Mouse (Mus musculus) skeletal muscle tissue, adult 2 months (tissue): ENCODE data around the gene Selenok.

Experiments used
- DNase-seq: peaks from one replicate; pipeline ENCODE4 v3.0.0-alpha.2; 2012; ENCODE audit warnings: low read depth, low spot score

Selenok gene

GRCm38 (mm10) chr14:29968075-29968821, at the start of gene Selenok:
TSS of gene Selenok (plus strand) at chr14:29968308.
- DNase-seq, result peak; percentile 99

DNA sequence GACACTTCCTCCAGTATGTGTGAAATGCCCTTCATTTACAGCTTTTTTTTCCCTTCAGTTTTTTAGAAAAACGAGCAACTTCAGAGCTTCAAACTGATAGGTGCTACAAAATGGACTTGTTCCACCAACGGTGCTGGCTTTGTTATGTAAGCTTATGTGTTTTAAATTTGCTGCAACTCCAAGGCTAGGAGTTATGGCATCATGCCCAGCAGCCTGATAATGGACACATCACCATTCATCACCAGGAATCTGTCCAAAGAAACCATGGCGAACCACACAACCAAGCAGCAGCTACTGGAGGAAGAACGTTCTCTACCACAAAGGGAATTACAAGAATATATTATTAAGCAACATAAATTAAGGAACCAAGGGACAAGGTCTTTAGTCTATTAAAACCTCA, 39.1 kb upstream of the Selenok start:
- DNase-seq, result no peak

DNA sequence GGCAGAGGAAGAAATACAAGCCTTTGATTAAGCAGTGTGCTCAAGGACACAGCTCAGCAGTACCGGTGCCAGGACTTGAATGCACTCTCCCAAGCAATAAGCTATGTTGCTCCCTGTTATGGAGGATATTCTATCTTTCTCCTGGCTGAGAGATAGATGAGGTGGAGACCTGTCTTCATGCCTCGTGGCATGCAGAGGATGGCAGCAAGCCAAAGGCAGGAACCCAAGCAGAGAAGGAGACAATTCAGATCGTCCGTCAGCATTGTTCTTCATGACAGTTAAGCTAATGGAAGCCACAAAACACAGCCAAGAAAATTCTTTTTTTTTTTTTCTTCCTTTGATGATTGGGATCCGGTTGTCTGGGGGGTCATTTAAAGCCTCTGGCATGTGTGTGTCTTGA, 32.6 kb upstream of the Selenok start:
- no peak for DNase-seq

- no peak for DNase-seq
These were observed 30.6 kb upstream of the Selenok start for GRCm38 (mm10) chr14:29937466-29937865.

DNA sequence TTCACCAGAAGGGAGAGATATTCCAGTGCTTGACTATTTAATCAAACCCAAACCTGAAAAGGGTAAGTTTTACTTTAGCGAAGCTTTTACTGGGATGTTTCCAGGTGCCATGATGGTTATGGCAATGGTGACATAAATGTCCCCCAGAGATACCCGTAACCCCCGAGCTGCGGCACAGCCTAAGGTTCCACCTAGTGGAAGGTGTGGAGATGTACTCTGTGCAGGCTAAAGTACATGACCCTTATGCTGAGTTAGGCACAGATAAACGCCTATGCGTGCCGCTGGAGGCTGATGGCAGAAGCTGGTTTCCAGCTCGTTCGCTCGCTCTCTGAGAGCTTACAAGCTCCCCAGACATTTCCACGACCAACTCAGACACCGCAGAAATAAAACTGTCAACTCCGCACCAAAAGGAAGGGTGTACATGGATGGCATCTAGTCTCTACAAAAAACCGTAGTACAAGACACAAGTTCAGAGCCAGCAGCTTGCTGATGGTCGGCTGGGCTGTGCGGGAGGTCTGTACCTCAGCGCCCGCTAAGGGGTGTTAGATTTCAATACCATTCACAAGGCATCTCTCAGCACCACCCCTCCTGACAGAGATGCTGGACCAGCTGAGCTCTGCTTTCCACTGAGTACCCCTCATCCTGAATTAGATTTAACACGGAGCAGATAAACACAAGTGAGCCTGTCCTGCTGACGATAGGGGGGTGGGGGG, 28.4 kb upstream of the Selenok start:
- DNase-seq, result no peak

DNA sequence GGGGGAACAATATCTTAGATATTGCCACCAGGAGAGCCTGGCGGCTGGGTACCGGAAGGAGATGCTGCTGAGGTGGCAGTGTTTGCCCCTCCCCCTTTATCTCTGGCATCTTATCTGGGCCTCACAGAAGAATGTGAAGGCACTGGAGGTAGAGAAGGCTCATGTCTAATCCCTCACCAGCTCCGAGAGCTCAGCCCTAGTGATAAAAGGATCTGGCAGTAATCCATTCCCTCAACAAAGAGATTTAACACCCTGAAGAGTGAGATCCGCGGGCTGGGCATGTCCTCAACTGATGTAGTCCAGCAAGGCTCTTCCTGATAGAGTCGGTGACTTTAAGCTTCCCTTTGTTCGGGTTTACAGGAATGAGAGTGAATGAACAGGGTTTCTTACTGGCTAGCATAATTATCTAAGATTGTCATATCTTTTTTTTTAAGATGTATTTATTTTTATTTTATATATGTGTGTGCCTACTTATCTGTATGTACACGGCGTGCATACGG, 27.7 kb upstream of the Selenok start:
- no peak for DNase-seq

DNA sequence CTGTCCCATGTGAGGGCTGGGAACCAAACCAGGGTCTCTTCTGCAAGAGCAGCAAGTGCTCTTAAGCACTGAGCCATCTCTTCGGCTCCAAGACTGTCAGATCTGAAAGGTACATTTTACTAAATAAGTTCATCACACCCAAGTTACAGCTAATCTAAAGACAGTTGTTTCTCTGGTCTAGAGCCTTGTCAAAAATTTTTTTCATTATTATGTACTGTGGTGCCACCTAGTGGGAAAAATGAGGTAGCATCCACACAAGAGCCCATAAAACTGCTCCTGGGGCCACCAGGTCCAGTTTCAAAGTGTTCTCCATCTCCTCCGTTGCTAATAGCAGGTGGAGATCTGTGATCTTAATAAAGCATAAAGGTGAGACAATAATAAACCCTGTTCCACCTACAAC, 27.2 kb upstream of the Selenok start:
- peak; percentile 7 for DNase-seq

DNA sequence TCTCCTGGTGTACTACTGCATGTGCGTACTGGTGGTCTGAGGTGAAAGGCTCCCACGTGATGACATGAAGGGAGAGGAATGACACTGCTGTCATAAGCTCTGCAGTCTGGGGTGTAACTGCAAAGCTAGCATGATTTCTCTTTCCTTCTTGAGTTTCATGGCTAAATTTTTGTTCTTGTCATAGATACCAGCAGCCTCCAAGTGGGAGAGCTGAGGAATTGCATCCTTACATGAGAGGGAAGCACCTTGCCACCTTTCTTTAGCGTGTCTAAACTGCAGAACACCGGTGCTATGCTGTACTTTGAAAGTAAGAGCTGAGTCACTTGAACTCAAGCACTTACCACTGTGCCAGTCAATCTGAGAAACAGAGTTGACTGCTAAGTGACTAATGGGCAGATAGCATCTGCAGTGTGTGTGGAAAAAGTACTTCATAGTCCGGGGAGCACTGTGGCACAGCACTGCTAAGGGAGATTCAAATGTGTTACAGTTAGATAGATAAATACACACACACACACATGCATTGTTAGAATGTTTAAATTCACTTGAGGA, 21.3 kb upstream of the Selenok start:
- no peak for DNase-seq

GRCm38 (mm10) chr14:29950805-29951204, 17.3 kb upstream of the Selenok start:
- DNase-seq, result no peak

GRCm38 (mm10) chr14:29957393-29957792, 10.7 kb upstream of the Selenok start:
- no peak for DNase-seq

DNA sequence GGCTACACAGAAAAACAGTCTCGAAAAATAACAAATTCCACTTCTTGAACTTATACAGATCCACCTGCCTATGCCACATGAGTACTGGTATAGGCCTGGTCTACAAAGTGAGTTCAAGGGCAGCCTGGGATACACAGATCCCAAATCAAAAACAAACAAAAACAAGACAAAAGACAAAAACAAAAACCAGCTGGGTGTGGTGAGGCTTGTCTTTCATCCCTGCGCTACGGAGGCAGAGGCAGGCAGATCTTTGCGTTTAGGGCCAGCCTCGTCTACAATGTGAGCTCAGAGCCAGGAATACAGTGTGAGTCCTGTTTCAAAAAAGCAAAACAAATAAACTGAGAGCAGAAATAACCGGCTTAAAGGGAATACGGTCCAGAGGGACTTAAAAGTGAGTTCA, 497 bp upstream of the Selenok start:
- no peak for DNase-seq

GRCm38 (mm10) chr14:29971446-29971845, 3.3 kb downstream of the Selenok start:
- DNase-seq, result no peak

DNA sequence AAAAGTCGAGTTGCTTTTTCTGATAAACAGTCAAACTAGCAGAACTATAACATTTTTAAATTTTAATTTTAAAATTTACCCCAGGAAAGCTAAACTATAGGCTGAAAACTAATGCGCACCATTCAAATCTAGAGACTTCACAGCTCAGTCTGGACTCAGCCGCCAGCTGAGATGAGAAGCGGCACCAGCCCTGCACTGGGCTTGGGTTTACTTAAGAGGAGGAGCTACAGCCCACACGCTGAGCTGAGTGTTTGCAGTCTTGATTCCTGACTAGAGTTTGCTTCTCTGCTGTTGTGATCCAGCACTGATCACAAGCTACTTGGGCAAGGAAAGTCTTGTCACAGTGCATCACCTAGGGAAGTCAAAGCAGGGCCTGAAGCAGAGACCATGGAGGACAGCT, 3.9 kb downstream of the Selenok start:
- no peak for DNase-seq

DNA sequence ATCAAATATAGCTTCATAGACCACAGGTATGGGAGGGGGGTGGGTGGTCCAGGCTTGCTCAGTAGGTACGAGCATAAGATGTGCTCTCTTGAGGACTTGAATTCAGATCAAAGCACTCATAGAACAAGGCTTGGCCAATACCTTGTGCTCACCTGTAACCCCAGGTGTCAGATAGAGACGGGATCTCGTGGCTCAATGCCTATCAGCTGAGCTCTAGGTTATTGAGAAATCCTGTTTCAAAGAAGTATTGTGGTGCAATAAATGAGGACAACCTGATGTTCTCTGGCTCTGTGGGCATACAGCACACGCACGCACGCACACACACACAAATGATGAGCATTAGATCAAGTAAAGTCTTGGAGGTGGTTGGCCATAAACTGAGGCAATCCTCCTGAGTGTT, 8.8 kb downstream of the Selenok start:
- DNase-seq, result no peak

- DNase-seq, result peak; percentile 87
These were observed 10.4 kb downstream of the Selenok start, which contains the start of gene Actr8 for GRCm38 (mm10) chr14:29978254-29979204. TSS of gene Actr8 (plus strand) at chr14:29978337.

GRCm38 (mm10) chr14:29980447-29981205, 12.5 kb downstream of the Selenok start:
- no peak for DNase-seq

DNA sequence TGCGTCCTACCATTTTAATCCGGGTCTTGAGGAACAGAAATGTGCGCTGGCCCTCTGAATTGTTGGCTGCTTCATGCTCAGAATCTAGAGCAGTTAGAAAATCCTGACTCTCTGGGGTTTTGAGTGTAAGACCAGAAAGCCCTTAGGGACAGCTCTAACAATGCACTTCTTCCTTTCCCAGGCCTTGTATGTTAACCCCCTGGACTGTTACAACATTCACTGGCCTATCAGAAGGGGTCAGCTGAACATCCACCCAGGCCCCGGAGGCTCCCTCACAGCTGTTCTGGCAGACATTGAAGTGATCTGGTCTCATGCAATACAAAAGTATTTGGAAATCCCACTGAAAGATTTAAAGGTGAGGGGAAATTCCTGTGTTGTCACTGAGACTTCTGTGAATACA, 18.0 kb downstream of the Selenok start:
- no peak for DNase-seq

DNA sequence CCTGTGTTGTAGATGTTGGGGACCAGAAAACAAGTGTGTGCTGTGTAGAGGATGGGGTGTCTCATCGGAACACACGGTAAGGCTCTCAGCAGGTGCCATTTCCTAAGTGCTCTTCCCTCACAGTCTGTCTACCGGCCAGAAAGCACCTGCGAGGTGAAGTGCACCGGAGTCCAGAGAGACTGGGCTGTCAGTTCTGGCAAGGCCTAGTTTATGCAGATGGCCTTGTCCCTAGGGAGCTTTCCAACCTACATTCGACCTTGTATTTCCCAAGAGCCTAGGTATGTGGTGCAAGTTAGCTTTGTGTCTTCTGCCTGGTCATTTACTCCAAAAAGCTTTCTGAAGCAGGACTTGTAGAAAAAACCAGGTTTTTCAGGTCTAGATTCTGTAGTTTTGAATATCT, 19.2 kb downstream of the Selenok start:
- no peak for DNase-seq

GRCm38 (mm10) chr14:29987739-29988138, 19.6 kb downstream of the Selenok start:
- no peak for DNase-seq

DNA sequence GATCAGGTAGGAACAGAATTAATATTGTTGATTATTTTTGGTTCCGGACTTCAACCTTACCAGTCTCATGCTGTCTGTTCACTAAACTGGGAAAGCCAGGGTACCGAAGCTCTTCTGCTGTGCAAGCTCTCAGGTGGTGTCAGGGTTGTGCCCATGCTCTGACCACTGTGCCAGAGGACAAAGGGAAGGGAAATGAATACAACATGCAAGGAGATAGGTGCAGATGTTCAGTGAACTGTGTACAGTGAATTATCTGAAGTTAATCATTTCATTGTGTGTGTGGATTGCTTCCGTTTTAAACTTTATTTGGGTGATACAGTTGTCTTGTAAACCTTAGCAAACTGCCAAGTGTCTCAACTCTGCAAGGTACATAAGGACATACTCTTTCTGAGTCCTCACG, 20.2 kb downstream of the Selenok start:
- no peak for DNase-seq

DNA sequence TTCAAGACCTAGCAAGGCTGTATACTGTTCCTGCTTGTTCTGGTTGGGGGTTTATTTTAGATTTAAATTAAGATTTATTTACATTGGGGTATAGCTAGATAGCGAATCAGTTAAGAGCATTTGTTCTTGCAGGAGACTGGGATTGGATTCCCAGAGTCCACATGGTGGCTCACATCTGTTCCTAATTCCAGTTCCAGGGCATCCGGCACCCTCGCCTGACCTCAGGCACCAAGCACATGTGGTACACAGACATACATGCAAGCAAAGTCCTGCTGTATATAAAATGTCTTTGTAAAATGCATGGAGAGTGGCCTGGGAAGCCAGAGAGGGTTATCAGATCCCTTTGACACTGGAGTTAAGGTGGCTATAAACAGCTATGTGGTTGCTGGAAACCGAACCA, 26.9 kb downstream of the Selenok start:
- no peak for DNase-seq
